Mouse (Mus musculus) intestine, embryonic 16.5 days (tissue): ENCODE results near the gene Xrcc1. TPM values are rescaled to one million over a fixed set of nuclear protein-coding genes. Genes with fewer than 3 reads are reported as not detected.

Experiments used
- ATAC-seq: fragments of 200-750 bp; cut with Nextera tagmentation; 2 replicates; pipeline ENCODE4 v1.8.0; 2017; ENCODE audit warnings: moderate TSS enrichment, moderate library complexity
- H3K27ac ChIP-seq: fragments of 300-500 bp; sonication (generic); 2 replicates; pipeline ENCODE4 v1.5.1; 2014; ENCODE audit warnings: mild to moderate bottlenecking, low read length
- H3K27me3 ChIP-seq: fragments of 300-500 bp; sonication (generic); replicated peaks from 2 replicates; pipeline ENCODE4 v1.6.1; 2014; ENCODE audit warnings: low read length, control low read depth, mixed read lengths; ENCODE audit not compliant: control insufficient read depth, insufficient read depth
- H3K36me3 ChIP-seq: fragments of 300-500 bp; sonication (generic); 2 replicates; pipeline ENCODE4 v1.6.1; 2014; ENCODE audit warnings: low read length, control low read depth; ENCODE audit not compliant: control insufficient read depth, insufficient read depth
- H3K4me1 ChIP-seq: fragments of 300-500 bp; sonication (generic); 2 replicates; pipeline ENCODE4 v1.6.1; 2014; ENCODE audit warnings: low read length, control low read depth, mixed read lengths; ENCODE audit not compliant: control insufficient read depth, insufficient read depth
- H3K4me2 ChIP-seq: fragments of 300-500 bp; sonication (generic); 2 replicates; pipeline ENCODE4 v1.6.1; 2014; ENCODE audit warnings: low read depth, low read length, control low read depth
- H3K4me3 ChIP-seq: fragments of 300-500 bp; sonication (generic); 2 replicates; pipeline ENCODE4 v1.5.1; 2014; ENCODE audit warnings: mild to moderate bottlenecking, low read length
- H3K9ac ChIP-seq: fragments of 300-500 bp; sonication (generic); 2 replicates; pipeline ENCODE4 v1.6.1; 2014; ENCODE audit warnings: low read depth, low read length
- H3K9me3 ChIP-seq: fragments of 300-500 bp; sonication (generic); 2 replicates; pipeline ENCODE4 v1.6.1; 2016; ENCODE audit warnings: low read length, control low read depth; ENCODE audit not compliant: control insufficient read depth
- WGBS: fragments of 180-500 bp; shearing (Covaris S2); extraction: QIAGEN DNeasy Blood & Tissue Kit; methylation state at CpG from one replicate; pipeline ENCODE4 v1.1.7; 2014; 5-methylcytosine and 5-hydroxymethylcytosine counted together
- polyA plus RNA-seq: library from polyadenylated mRNA; unstranded; fragments of >200 nt; fragmentation: Nextera tagmentation; extraction: Ambion mirVana; gene quantifications from 2 replicates; pipeline ENCODE4 v1.2.1, GENCODE M21; 2015

Gene Xrcc1
- polyA plus RNA-seq, 1 experiment from 2014 or later, result 88.1 TPM

- no peak for ATAC-seq
- H3K27ac ChIP-seq, result no peak overlapping the region
- H3K9me3 ChIP-seq, result no peaks in the 10 kb centered on the region
- H3K27me3 ChIP-seq, result no peaks in the 10 kb centered on the region
- H3K36me3 ChIP-seq, result peaks cover 13% of the 10 kb centered on the region
- WGBS, result 68% methylated on average over 4 of the region's 4 CpGs
- no peak overlapping the region for H3K4me2 ChIP-seq
- H3K4me3 ChIP-seq, result no peak overlapping the region
- peaks cover 4% of the 10 kb centered on the region; the same call in 1 of the 2 replicates for H3K4me1 ChIP-seq
- H3K9ac ChIP-seq, result no peak overlapping the region
Measured at GRCm38 (mm10) chr7:24571071-24571470, 25.0 kb downstream of the Xrcc1 start.

- H3K9ac ChIP-seq, result no peak overlapping the region
- H3K9me3 ChIP-seq, result no peaks in the 10 kb centered on the region
- H3K4me3 ChIP-seq, result no peak overlapping the region
- no peak overlapping the region for H3K27ac ChIP-seq
- no peaks in the 10 kb centered on the region for H3K27me3 ChIP-seq
- 60% methylated on average over 5 of the region's 5 CpGs for WGBS
- H3K4me2 ChIP-seq, result no peak overlapping the region
- ATAC-seq, result peak; percentile 8; the same call in 1 of the 2 replicates
- 0 out of 2 replicates have a peak, but pooled peaks cover 2% of the 10 kb centered on the region for H3K36me3 ChIP-seq
- H3K4me1 ChIP-seq, result peaks cover 4% of the 10 kb centered on the region; the same call in 1 of the 2 replicates
Measured at GRCm38 (mm10) chr7:24572455-24572854, 26.4 kb downstream of the Xrcc1 start.

GRCm38 (mm10) chr7:24574224-24574796 is 28.2 kb downstream of the Xrcc1 start:
- Histone ChIP-seq H3K4me2 (no peak overlapping the region), H3K27ac (no peak overlapping the region), H3K27me3 (no peaks in the 10 kb centered on the region), H3K36me3 (no peaks in the 10 kb centered on the region), H3K4me1 (peaks cover 4% of the 10 kb centered on the region; the same call in 1 of the 2 replicates), H3K9ac (no peak overlapping the region), H3K4me3 (no peak overlapping the region), H3K9me3 (no peaks in the 10 kb centered on the region)
- peak; percentile 36; the same call in 1 of the 2 replicates for ATAC-seq
- WGBS, result 65% methylated on average over 12 of the region's 12 CpGs

GRCm38 (mm10) chr7:24577811-24578210 is 31.7 kb downstream of the Xrcc1 start:
- 90% methylated on average over 10 of the region's 10 CpGs for WGBS
- no peaks in the 10 kb centered on the region for H3K9me3 ChIP-seq
- peaks cover 4% of the 10 kb centered on the region; the same call in 1 of the 2 replicates for H3K4me1 ChIP-seq
- no peaks in the 10 kb centered on the region for H3K36me3 ChIP-seq
- H3K27ac ChIP-seq, result no peak overlapping the region
- no peak overlapping the region for H3K4me2 ChIP-seq
- ATAC-seq, result no peak
- H3K27me3 ChIP-seq, result no peaks in the 10 kb centered on the region
- H3K9ac ChIP-seq, result no peak overlapping the region
- H3K4me3 ChIP-seq, result no peak overlapping the region

GRCm38 (mm10) chr7:24584876-24585275 is 38.8 kb downstream of the Xrcc1 start:
- Histone ChIP-seq H3K9me3 (no peaks in the 10 kb centered on the region), H3K9ac (no peak overlapping the region), H3K27me3 (peaks cover 16% of the 10 kb centered on the region), H3K4me3 (no peak overlapping the region), H3K4me2 (no peak overlapping the region), H3K27ac (no peak overlapping the region), H3K36me3 (no peaks in the 10 kb centered on the region), H3K4me1 (peaks cover 16% of the 10 kb centered on the region)
- 91% methylated on average over 6 of the region's 6 CpGs for WGBS
- no peak for ATAC-seq

- Histone ChIP-seq H3K9ac (no peak overlapping the region), H3K4me2 (no peak overlapping the region), H3K4me3 (no peak overlapping the region), H3K9me3 (no peaks in the 10 kb centered on the region), H3K27me3 (peaks cover 16% of the 10 kb centered on the region), H3K36me3 (no peaks in the 10 kb centered on the region), H3K27ac (no peak overlapping the region), H3K4me1 (peaks cover 16% of the 10 kb centered on the region)
- 50% methylated on average over 16 of the region's 16 CpGs for WGBS
- ATAC-seq, result no peak
Measured at GRCm38 (mm10) chr7:24585995-24586394, 39.9 kb downstream of the Xrcc1 start.

GRCm38 (mm10) chr7:24586828-24587227 is 40.7 kb downstream of the Xrcc1 start:
- H3K4me3 ChIP-seq, result peak overlapping the region; percentile 59
- peak overlapping the region; percentile 78 for H3K4me2 ChIP-seq
- peak overlapping the region; percentile 76 for H3K9ac ChIP-seq
- H3K9me3 ChIP-seq, result no peaks in the 10 kb centered on the region
- peaks cover 16% of the 10 kb centered on the region for H3K4me1 ChIP-seq
- no peaks in the 10 kb centered on the region for H3K36me3 ChIP-seq
- H3K27me3 ChIP-seq, result peaks cover 16% of the 10 kb centered on the region
- no peak overlapping the region for H3K27ac ChIP-seq
- 4% methylated on average over 8 of the region's 8 CpGs for WGBS
- peak; percentile 77 for ATAC-seq

- WGBS, result 8% methylated on average over 30 of the region's 30 CpGs
- peaks cover 16% of the 10 kb centered on the region for H3K4me1 ChIP-seq
- H3K4me2 ChIP-seq, result peak within 1 kb of the TSS; percentile 78
- H3K36me3 ChIP-seq, result no peaks in the 10 kb centered on the region
- peak within 1 kb of the TSS; percentile 59 for H3K4me3 ChIP-seq
- H3K9ac ChIP-seq, result peak within 1 kb of the TSS; percentile 76
- H3K9me3 ChIP-seq, result no peaks in the 10 kb centered on the region
- H3K27ac ChIP-seq, result peak within 1 kb of the TSS; percentile 39; the same call in 1 of the 2 replicates
- ATAC-seq, result peak; percentile 39
- peaks cover 16% of the 10 kb centered on the region for H3K27me3 ChIP-seq
Measured at GRCm38 (mm10) chr7:24587330-24588105, 41.4 kb downstream of the Xrcc1 start, which contains the start of the genes Ethe1 and Zfp575. Ethe1 (plus strand) TSS chr7:24587543. Zfp575 (minus strand) TSS chr7:24587641.

GRCm38 (mm10) chr7:24588336-24588735 is 42.2 kb downstream of the Xrcc1 start:
- H3K4me3 ChIP-seq, result no peak overlapping the region
- no peak overlapping the region for H3K9ac ChIP-seq
- no peak overlapping the region for H3K4me2 ChIP-seq
- H3K27ac ChIP-seq, result no peak overlapping the region
- WGBS, result 64% methylated on average over 13 of the region's 13 CpGs
- peak; percentile 47 for ATAC-seq
- H3K27me3 ChIP-seq, result peaks cover 16% of the 10 kb centered on the region
- no peaks in the 10 kb centered on the region for H3K9me3 ChIP-seq
- no peaks in the 10 kb centered on the region for H3K36me3 ChIP-seq
- H3K4me1 ChIP-seq, result peaks cover 16% of the 10 kb centered on the region
